In the genomic region with DNA sequence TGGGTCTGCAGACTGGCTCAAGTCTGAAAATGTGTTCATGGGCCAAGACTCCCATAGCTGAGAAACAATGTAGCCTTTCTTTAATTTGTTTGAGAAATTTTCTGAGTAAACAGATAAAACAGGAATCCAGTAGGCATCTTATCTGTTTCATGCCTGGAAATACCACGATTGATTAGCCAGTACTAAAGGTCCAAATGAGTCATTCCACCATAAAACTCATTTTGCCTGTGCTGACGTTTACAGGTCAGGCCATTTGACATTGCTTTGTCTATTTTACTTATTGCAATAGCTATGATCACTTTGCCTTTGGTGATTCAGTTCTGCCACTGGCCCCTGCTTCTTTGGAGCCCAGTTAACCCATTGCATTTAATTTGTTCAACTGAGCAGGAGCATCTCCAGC, we compare ENCODE assay signal across 22 mouse cellular contexts. TPM values are rescaled to one million over a fixed set of nuclear protein-coding genes. Genes with fewer than 3 reads are reported as not detected.
DNase-seq lines count a peak whose midpoint lies in the region; ATAC-seq and TF ChIP-seq lines count a peak whose summit lies in the region.
"Had no signal": no experiment of that assay in that cellular context is flagged by ENCODE, and none has a peak within 500 bp of the region (broad histone marks: within the 10 kb centered on the region; RNA-seq: fewer than 3 reads in every experiment).

No protein-coding gene starts in this region.

- no peak overlapping the region for H3K27ac ChIP-seq in intestine, embryonic 15.5 days
- peak overlapping the region; percentile 76 for H3K27ac ChIP-seq in small intestine, adult 2 months (ENCODE audit: insufficient read depth, low read depth, low read length)
- H3K27ac ChIP-seq: forebrain, embryonic 10.5 days; forebrain, embryonic 13.5 days; gastrocnemius, adult 2 months; hindbrain, embryonic 12.5 days; hindbrain, embryonic 15.5 days had no signal

- no peak for TF ChIP-seq POLR2A in small intestine, adult 2 months (IDR thresholded peaks at IDR 0.05; ENCODE audit: low read depth, low read length)

- H3K36me3 ChIP-seq in intestine, embryonic 15.5 days = peaks cover 3% of the 10 kb centered on the region; the same call in 1 of the 2 replicates
- H3K36me3 ChIP-seq in small intestine, adult 2 months (ENCODE audit: control insufficient read depth, insufficient read depth, low read length) = peaks cover 3% of the 10 kb centered on the region

- WGBS in intestine, embryonic 15.5 days = 58% methylated on average over 2 of the region's 2 CpGs
- 22% methylated on average over 2 of the region's 2 CpGs for WGBS in small intestine, adult 2 months

- no peaks in the 10 kb centered on the region for H3K27me3 ChIP-seq in intestine, embryonic 15.5 days (replicated peaks)
- no peaks in the 10 kb centered on the region for H3K27me3 ChIP-seq in small intestine, adult 2 months (ENCODE audit: control insufficient read depth, insufficient read depth, low read length)
- H3K27me3 ChIP-seq: CH12.LX; forebrain, embryonic 13.5 days; hindbrain, embryonic 12.5 days; hindbrain, embryonic 15.5 days had no signal

- no peak overlapping the region for H3K4me3 ChIP-seq in intestine, embryonic 15.5 days (replicated peaks)
- H3K4me3 ChIP-seq in small intestine, adult 2 months (ENCODE audit: low read depth, low read length) = no peak overlapping the region
- H3K4me3 ChIP-seq: forebrain, embryonic 10.5 days; forebrain, embryonic 13.5 days; gastrocnemius, adult 2 months; hindbrain, embryonic 12.5 days; hindbrain, embryonic 15.5 days had no signal

- H3K4me2 ChIP-seq in intestine, embryonic 15.5 days (replicated peaks) = no peak overlapping the region
- H3K4me2 ChIP-seq: forebrain, embryonic 13.5 days; heart, embryonic 11.5 days; hindbrain, embryonic 12.5 days; hindbrain, embryonic 15.5 days had no signal

- peak; percentile 45 for DNase-seq in adrenal gland, adult 2 months
- DNase-seq in adrenal gland, postnatal 14 days = no peak
- peak; percentile 44 for DNase-seq in Muller cell, postnatal 12 days (ENCODE audit: inconsistent ontology term)
- no peak for DNase-seq in kidney, postnatal 14 days
- DNase-seq in kidney, adult 9 months = no peak
- DNase-seq: B cell, adult 2 months; cerebellum, adult 18-20 months; cerebellum, adult 9-10 months; cerebellum, postnatal 14 days; gastrocnemius, adult 2 months; gastrocnemius, postnatal 14 days; heart, adult 11 months had no signal

- H3K9ac ChIP-seq in intestine, embryonic 15.5 days = no peak overlapping the region
- H3K9ac ChIP-seq: forebrain, embryonic 13.5 days; hindbrain, embryonic 12.5 days; hindbrain, embryonic 15.5 days had no signal

- ATAC-seq in intestine, embryonic 15.5 days = peak; percentile 70
- ATAC-seq: activated CD4-positive, CD25-positive, alpha-beta regulatory T cell, adult 4 months; forebrain, embryonic 13.5 days; forebrain, embryonic 16.5 days had no signal

- no peak for TF ChIP-seq CTCF in small intestine, adult 2 months (IDR thresholded peaks at IDR 0.05; ENCODE audit: extremely low read depth, insufficient read length, insufficient replicate concordance, low read depth, low read length)

- H3K9me3 ChIP-seq in intestine, embryonic 15.5 days = no peaks in the 10 kb centered on the region
- H3K9me3 ChIP-seq: forebrain, embryonic 13.5 days; hindbrain, embryonic 12.5 days; hindbrain, embryonic 15.5 days had no signal

- peaks cover 4% of the 10 kb centered on the region; the same call in 1 of the 2 replicates for H3K4me1 ChIP-seq in intestine, embryonic 15.5 days (replicated peaks)
- H3K4me1 ChIP-seq in small intestine, adult 2 months (ENCODE audit: control insufficient read depth, insufficient read depth, insufficient read length, low read length) = peaks cover 11% of the 10 kb centered on the region

RNA-seq across cellular contexts. Expression of gene Gsk3b, which starts 11.8 kb away (rescaled TPM):
- 10 to 100 TPM; 49.2 to 81.7 TPM for total RNA-seq in adrenal gland, adult 2 months (2021)
- polyA plus RNA-seq in adrenal gland, adult 2 months (2012; rRNA removed) = 16.2 and 21.9 TPM in 2 replicates
- total RNA-seq in adrenal gland, postnatal 14 days (2021) = 62.3 and 64.9 TPM in 2 replicates
- polyA plus RNA-seq in intestine, embryonic 15.5 days (2015; fragmentation: Nextera tagmentation; extraction: Ambion mirVana) = 45.6 and 48.4 TPM in 2 replicates
- polyA plus RNA-seq in small intestine, adult 2 months (2012; rRNA removed) = 7.0 and 18.7 TPM in 2 replicates

Comparison
In these comparisons a context has a peak if more than half of its experiments do, and no peak if none do; other contexts are left out.
1. DNase-seq: peak in adrenal gland, adult 2 months (single experiment) and Muller cell, postnatal 12 days (single experiment); none in adrenal gland, postnatal 14 days (single experiment), kidney, postnatal 14 days (single experiment) and kidney, adult 9 months (single experiment).